Mouse (Mus musculus) retina, postnatal 1 day (tissue): ENCODE measurements around the gene Med12l.

Experiments
- DNase-seq: peaks from one replicate; pipeline ENCODE4 v3.0.0-alpha.2; 2012

Med12l gene

DNA sequence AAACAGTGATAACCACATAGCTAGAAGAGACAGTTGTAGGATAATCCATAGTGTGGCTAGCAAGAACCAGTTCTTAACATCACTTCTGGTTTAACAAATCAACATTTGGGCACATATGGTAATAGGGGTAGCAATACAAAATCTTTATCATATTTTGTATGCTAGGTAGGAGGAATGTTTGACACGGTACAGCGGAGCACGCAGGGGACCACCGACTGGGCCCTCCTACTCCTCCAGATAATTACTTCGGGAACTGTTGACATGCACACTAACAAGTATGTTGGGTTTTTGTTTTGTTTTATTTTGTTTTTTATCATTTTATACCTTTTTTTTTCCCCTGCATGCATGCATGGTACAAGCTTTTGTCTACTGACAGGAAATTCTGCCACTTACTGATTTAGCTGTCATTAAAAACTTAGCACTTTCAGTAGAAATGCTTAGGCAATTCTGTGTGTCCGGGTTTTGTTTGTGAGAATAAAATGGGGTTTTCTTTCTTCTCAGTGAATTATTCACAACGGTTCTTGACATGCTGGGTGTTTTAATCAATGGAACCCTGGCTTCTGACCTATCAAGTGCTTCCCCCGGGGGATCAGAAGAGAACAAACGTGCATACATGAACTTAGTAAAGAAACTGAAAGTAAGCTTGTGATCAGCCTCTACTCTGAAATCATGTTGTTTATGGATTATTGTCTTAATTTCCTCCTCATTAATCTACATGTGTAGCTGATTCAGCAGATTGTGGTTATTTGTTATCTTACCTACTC lies 256.3 kb downstream of the Med12l start:
- no peak for DNase-seq

DNA sequence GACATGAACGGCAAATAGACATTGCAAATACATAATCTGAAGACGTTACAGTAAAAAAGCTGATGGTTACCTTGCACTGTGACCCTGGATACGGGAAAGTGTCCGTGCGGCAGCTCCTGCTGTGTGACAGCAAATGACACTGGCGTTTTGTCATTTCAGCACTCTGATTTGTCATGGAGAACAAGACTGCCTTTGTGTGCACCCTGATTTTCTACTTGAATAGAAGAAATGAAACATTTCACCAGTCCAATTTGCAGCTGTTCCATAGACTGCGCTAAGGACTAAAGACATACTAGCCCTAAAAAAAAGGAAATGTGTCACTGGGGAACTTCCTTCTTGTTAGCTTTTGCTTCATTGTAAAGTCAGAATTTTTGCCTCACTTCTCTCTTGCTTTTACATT lies 257.1 kb downstream of the Med12l start, which contains the start of gene P2ry12:
TSS of gene P2ry12 (minus strand) at position 168 of the 400 bp plus-strand sequence.
- DNase-seq: no peak

DNA sequence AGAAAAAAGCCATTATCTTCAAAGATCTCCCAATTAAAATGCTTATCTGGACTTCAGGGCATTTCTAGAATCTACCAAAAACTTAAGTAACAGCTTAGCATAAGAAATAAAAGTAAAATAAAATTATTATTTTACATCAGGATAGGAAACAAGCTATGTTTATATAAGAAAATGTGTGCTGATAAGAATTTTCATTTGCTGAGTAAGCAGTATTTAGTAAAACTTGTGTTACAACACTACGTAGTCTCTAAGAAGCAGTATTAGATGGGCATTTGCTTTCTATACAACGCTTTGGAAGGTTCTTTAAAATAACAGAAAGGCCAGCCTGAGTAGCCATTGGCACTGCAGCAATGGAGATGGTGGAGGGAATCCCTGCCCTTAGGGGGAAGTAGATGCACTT lies 257.8 kb downstream of the Med12l start:
- DNase-seq: no peak

DNA sequence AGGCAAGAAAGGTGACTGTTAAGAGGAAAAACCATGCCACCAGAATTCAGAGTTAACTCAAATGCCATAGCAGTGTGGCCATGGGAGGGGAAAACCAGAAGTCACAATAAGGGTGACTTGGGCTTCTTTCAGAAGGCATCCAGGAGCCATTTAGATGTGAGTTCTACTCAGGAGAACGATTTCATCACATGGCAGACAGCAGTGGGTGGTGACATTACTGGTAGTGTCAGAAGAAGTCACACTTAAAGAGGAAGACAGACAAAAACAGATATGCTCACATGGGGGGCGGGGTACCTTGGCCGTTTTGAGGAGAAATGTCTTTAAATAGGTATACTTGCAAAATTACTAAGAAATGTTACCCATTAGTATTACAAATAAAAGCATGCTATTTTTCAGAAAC lies 258.4 kb downstream of the Med12l start:
- DNase-seq: no peak

DNA sequence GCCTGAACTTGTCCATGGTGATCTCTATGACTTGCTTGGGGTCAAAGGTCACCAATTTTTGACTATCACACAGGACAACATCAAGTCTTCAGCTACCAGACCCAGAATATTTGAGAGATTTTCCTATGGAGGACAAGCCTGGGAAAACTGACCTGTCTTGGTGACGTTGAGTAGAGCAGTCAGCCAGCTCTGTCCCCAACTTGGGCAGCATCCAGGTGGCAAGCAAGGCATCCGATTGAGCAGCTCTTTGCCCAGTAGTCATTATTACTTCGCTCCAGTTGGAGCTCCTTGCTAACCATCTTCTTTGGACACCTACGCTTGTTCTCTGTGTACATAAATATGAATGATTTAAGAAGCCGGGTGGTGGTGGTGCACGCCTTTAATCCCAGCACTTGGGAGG lies 265.2 kb downstream of the Med12l start:
- DNase-seq: no peak

DNA sequence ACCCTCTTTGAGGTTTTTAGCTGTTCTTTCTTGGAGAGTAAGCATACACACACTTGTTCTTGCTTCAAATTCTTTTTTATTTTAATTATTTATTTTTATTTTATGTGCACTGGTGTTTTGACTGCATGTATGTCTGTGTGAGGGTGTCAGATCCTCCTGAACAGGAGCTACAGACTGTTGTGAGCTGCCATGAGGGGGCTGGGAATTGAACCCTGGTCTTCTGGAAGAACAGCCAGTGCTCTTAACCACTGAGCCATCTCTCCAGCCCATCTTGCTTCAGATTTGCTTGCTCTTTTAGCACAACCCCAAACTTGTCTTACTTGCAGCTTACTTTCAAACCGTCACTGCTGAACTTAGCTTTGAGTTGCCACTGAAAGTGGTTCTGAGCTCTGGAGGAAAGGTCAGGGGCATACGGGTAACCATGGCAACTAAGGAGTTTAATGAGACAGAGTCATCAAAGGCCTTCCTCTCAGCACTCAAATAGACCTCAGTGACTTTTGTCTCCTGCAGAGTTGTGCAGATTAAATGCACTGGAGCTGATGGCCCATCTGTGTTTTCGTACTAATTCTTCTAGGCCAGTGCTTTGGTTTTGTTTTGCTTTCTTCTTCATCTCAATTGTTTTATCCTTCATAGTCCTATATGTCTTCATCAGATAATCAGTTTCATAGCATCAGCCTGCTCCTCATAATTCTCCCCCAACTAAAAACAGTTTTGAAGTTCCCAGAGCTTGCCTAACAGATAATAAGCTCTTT lies 272.1 kb downstream of the Med12l start:
- DNase-seq: peak; percentile 11

DNA sequence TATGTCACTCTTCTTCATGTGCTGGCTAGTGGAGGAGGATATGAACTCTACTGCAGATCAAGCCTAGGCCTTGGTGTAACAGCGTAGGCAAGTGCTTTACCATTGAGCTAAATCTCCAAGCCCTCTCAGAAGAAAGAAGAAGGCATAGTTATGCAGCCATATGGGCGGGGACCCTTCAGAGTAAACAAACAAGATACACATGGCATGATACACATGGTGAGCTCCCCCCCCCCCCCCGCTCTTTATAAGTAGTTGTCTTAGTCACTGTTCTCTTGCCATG lies 272.6 kb downstream of the Med12l start:
- DNase-seq: no peak

DNA sequence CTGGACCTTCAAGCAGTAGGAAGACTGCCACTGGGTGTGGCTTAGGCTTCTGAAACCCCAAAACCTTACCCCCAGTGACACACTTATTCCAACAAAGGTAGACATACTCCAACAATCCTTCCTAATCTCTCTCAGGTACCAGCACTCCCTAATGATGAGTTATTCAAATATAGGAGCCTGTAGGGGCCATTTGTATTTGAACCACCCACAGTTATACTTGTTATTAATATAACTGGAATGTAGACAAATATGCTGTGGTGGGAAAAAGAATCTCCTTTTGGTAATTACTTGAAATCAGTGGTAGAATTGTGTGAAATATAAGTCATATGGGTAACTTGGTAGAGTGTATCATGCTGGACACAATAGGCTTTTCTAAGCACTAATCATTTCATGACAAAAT lies 273.0 kb downstream of the Med12l start:
- DNase-seq: no peak

DNA sequence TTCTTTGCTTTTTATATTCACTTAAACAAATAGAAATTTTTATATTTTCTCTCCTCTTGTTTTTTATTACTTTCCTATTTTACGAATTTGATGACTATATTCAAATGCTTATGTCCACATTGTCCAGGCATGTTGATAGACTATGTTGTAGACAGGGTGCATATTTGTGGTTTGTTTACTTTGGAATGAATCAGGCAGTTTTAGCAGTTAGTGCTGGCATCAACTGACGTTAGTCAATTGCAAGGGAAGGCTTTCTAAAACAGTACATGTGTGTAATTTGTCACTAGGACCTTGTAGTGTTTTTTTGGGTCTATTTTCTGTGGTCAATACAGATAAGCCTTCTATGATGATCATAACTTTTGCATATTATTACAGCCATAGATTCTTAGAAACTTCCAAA lies 284.9 kb downstream of the Med12l start:
- DNase-seq: no peak

DNA sequence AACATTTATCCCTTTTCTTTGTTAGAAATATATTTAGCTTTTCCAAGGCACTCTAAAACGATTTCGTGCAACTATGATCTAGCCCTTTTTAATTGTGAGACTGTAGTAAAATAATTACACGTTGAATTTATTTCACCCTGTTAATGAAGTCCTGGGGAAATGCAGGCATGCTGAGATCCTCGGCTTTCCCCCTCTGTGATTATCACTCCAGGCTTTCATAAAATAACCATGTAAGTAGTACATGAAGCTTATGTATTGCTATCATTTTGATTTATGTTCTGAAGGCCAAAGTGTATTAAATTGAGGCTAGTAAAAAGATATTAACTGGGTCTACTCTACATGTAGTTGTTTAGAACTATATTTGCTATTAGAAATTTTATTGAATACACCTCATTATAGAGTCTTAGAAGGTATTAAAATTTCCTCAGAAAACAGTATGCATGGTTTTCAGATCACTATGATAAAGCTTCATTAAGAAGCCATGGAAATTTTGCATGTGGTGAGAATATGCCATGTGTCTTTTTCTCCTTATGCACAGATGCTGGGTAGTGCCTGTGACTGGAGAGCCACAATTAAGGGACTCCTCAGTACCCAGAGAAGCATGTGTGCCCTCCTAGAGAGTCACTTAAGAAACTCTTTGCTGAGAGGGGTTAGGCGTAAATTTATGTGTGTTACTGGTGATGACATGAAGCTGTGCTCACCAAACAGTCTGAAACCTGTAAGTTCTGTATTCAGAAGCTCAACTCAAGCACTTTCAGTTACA lies 288.0 kb downstream of the Med12l start:
- no peak for DNase-seq

DNA sequence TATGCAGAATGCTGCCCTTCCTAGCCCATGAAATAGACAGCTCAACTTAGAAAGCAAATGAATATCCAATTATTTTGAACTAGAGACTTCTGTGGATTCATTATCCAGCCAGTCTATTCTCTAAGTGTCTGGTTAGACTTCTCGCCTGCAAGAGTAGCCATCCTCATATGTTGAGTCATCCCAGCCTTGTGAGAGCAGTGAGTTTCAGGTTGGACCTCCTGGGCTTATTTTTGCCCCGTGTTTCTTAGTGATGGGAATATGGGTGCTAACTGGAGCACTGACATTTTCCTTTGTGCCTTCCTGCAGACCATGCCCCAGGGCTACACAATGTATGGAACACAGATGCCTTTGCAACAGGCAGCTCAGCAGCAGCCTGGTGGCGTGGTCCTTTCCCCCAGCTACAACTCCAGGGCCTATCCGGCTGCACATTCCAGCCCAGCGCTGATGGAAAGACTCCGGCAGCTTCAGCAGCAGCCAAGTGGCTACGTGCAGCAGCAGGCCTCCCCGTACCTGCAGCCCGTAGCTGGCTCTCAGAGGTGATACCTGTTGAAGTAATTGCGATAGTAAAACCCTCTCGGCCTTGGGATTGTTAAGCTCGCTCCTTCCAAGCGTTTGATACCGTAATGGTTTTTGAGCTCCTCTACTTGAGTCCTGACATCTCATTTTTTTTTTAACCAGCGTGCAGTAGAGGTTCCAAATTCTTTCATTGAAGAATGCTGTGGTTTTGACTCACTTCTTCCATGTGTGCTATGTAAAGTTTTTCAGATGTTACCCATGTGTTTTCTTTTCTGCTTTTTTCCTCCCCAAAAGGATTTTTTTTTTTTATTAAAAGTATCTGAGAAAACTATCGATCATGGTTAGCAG lies 290.3 kb downstream of the Med12l start:
- no peak for DNase-seq

DNA sequence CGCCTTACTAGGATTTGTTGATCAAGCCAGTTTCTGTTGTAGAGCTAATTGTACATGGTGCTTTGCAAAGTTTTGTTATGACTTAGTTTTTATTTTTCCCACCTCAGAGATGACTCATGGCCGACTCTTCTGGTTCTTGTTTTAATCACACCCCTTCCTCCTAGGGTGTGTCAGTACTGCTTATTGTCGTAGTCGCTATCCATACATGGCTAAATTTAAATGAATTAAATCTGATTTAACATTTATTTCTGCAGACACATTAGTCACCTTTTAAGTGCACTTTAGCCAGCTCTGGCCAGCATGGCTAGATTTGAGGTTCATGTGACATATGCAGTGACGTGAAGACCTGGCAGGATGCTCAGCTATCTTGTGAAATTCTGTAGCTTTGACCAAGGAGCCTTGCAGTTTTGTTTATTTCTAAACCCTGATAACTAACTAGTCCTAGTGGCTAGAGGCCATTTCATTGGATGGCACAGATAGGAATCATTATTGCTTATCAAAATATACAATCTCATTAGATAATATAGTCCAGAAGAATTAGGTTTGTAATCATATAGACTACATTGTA lies 291.0 kb downstream of the Med12l start:
- DNase-seq: no peak

DNA sequence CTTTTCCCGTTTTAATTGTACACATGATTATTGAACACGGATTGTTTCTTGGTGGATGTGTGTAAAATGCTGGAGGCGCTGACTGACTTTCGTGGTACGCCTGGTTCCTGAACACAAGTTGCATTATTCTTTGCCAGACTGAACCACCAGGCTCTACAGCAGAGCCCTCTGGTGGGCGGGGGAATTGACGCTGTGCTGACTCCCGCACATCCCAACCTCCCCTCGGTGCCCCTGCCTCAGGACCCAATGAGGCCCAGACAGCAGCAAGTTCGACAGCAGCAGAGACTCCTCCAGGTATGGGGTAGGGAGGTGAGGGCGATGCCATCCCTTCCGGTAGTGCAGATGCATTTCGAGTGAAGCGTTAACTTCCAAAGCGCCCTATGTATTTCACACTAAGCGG lies 292.0 kb downstream of the Med12l start:
- DNase-seq: no peak

DNA sequence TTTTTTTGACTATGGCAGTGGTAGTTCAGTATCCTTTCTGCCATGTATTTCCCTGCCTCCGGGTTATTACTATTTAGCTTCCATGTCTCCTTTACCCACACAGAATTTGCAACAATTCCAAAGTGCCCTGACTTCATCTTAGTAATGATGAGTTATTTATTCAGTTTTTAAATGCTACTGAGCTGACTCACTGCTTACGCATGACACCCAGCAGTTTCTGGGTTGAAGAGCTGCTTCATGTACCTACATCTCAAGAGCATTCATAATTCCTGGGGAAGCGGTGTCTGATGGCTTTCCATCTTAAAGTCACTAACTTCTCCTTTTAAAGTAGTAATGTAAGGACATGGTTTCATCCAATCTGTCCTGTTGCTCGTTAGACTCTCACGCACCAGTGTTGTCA lies 299.3 kb downstream of the Med12l start:
- DNase-seq: no peak

DNA sequence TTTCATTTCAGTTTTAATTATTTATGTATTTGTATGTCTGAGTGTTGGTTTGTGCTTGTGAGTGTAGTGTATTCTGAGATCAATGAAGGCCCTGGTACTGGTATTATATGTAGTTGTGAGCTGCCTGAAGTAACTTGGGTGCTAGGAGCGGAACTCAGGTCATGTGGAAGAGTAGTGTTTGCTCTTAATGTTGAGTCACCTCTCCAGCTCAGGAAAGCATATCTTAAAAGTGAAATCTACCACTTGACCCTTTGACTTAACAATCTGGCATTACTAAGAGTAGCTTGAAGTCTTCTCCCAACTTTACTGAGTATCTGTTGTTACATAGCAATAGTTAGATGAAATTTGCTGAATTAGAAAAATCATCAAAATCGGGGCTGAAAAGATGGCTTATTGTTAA lies 299.9 kb downstream of the Med12l start:
- no peak for DNase-seq

DNA sequence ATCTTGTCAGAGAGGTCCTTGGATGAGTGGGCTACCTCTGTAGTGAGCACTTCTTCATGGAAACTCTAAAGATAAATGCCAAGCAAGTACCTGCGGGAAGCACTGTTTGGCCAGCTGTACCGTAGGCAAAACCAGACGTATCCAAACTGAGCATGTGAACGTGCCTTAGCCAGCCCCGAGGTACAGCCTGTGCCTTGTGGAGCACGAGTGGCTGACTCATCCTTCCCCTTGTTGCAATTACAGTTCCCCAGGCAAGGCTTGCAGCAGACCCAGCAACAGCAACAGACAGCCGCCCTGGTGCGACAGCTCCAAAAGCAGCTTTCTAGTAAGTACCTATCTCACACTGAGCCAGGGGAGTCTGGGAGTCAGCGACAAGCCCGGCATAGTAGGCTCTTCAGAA lies 307.0 kb downstream of the Med12l start:
- no peak for DNase-seq

DNA sequence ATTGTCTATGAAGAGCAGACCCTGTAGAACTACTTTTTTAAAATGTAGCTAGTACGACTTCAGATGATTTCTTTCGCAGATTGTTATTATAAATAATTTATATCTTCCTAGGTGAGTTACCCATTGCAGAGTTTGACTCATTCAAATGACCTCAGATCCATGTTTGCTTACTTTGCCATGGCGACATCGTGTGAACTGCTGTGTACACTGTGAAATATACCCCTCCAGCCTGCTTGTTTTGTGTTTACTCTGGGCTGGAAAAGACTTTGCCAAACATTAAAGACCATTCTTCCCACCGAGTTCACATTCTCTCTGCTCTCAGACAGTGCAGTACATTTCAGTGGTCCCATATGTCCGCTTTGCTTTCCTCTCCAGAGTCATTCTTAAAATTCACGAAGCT lies 310.5 kb downstream of the Med12l start:
- DNase-seq: no peak

DNA sequence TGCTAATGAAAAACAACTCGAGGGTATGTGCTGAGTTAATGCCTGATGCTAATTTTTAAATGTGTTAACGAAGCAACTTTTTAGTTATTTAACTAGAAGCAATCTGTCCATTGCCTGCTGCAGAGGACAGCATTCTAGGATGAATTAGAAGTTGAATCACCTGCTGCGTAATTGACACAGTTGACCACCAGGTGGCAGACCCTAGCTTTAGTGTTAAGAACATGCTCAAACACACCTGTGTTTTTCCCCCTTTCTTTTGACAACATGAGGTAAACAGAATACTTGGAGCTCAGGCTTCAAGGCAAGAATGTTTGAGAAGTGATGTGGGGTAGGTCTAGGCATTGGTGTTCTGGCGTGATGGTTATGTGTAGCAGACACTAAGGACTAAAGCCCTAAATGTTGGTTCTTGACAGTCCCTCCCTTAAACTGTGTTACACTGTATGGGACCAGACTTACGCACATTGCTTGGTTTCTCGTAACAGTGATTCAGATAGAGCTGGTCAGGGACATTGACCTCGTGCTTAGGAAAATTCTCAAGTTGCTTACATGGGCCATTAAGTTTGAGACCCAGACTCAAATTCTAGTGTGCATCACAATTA lies 315.8 kb downstream of the Med12l start:
- peak; percentile 61 for DNase-seq

DNA sequence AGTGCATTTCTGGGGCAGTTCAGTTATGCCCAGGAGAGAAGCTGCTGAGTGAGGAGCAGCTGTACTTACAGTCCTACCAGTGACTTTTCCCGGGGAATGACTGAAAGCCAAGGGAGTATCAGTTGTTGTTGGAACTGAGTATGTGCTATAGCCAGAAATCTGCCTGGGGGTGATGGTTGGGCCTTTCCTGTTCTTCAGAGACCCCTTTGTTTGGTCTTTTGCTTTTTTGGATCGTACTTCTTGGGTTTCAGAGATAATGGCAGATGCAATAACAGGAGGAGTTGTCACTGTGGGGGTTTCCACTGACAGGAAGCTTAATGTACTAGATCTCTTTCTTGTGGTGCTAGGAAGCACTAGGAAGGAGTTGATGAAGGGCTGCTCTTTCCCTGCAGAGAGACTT lies 322.9 kb downstream of the Med12l start:
- DNase-seq: no peak

DNA sequence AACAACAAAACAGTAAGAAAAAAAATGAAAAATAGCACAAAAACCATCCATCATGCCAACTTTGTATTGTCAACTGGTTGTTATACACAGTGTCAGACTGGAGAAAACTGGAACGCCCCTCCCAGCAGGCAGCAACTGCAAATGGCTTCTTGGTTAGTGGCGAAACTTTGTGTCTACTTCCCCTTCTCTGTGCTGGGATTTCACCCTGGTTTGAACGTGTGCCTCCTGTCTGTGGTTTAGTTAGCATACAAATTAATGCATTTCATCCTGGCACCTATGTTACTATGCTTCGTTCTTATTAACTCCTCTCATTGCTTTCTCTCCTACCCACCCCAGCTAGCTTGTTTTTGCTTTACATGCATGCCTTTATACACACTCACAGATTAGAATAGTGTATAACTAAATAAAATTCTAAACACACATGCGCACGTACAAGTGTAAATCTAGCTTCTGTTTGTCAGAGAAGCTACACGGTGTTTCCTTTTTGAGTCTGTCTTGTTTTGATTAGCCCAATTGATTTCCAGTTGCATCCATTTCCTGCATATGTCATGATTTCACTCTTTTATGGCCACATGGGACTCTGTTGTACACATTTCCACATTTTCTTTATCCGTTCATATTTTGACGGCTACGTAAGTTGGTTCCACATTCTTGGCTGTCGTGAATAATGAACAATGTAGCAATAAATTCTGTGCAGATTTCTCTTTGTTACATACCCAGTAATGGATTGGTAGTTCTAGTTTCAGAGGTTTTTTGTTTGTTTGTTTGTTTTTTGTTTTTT lies 336.2 kb downstream of the Med12l start:
- no peak for DNase-seq

DNA sequence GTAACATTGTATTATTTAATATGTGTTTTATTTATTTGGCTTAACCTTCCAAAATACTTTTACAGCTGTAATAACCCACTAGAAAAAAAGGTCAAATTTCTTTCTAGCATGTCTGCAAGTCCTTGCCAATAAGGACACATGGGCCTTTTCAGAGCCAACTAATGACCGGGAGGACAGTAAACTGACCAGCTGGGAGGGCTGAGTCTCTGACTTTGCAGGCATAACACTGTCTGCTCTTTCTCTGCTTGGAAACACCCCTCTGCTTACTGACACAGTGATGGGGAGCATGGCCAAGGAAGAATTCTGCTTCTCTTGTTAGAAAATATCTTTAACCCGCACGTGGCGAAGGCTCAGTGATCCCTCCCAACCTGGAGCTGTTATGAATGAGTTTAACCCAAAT lies 337.4 kb downstream of the Med12l start:
- peak; percentile 13 for DNase-seq
